Mouse (Mus musculus): ENCODE data around the gene Mill1. TPM values are rescaled to one million over a fixed set of nuclear protein-coding genes. Genes with fewer than 3 reads are reported as not detected.

Mill1 gene
- not detected for polyA plus RNA-seq (2014; fragmentation: Illumina TruSeq; extraction: RNeasy Lipid Tissue Mini Kit (QIAGEN cat#74804); ENCODE audit: low read depth, low replicate concordance)

GRCm38 (mm10) chr7:18245047-18245446 lies at the start of gene Mill1:
Gene Mill1 (plus strand): TSS chr7:18245347.

Other genes starting within 250 kb of the Mill1 start
- gene Ceacam13, start 235.5 kb upstream of the Mill1 start, polyA plus RNA-seq (2014; fragmentation: Illumina TruSeq; extraction: RNeasy Lipid Tissue Mini Kit (QIAGEN cat#74804); ENCODE audit: low read depth, low replicate concordance), result not detected
- gene Ceacam12, start 179.4 kb upstream of the Mill1 start, polyA plus RNA-seq (2014; fragmentation: Illumina TruSeq; extraction: RNeasy Lipid Tissue Mini Kit (QIAGEN cat#74804); ENCODE audit: low read depth, low replicate concordance), result not detected
- gene Igfl3, start 68.9 kb upstream of the Mill1 start, polyA plus RNA-seq (2014; fragmentation: Illumina TruSeq; extraction: RNeasy Lipid Tissue Mini Kit (QIAGEN cat#74804); ENCODE audit: low read depth, low replicate concordance), result not detected
- not detected for gene Psg18, start 109.7 kb downstream of the Mill1 start, polyA plus RNA-seq (2014; fragmentation: Illumina TruSeq; extraction: RNeasy Lipid Tissue Mini Kit (QIAGEN cat#74804); ENCODE audit: low read depth, low replicate concordance)
- gene Psg28, start 186.7 kb downstream of the Mill1 start, polyA plus RNA-seq (2014; fragmentation: Illumina TruSeq; extraction: RNeasy Lipid Tissue Mini Kit (QIAGEN cat#74804); ENCODE audit: low read depth, low replicate concordance), result not detected
- gene Psg26, start 238.8 kb downstream of the Mill1 start, polyA plus RNA-seq (2014; fragmentation: Illumina TruSeq; extraction: RNeasy Lipid Tissue Mini Kit (QIAGEN cat#74804); ENCODE audit: low read depth, low replicate concordance), result not detected

Measured in liver, adult 10 weeks (tissue).